ENCODE assay signal across 8 mouse cellular contexts in genomic region chr10:56114951-56115635, GRCm38 (mm10). TPM values are rescaled to one million over a fixed set of nuclear protein-coding genes. Genes with fewer than 3 reads are reported as not detected.
DNase-seq lines count a peak whose midpoint lies in the region; ATAC-seq lines count a peak whose summit lies in the region.

No protein-coding gene starts in this region.

- H3K27ac ChIP-seq in embryonic facial prominence, embryonic 11.5 days (replicated peaks; ENCODE audit: low read depth, low read length), result 0 out of 2 replicates have a peak overlapping the region, but pooled peaks have one; percentile 28
- peak overlapping the region; percentile 91 for H3K27ac ChIP-seq in midbrain, embryonic 10.5 days (replicated peaks)

- ATAC-seq in embryonic facial prominence, embryonic 11.5 days (replicated peaks; ENCODE audit: insufficient number of reproducible peaks, low FRiP score, low TSS enrichment, low read depth), result peak; percentile 96

- no peaks in the 10 kb centered on the region; the same call in 1 of the 2 replicates for H3K4me1 ChIP-seq in embryonic facial prominence, embryonic 11.5 days (ENCODE audit: control insufficient read depth, insufficient read depth, low read length)
- peaks cover 16% of the 10 kb centered on the region for H3K4me1 ChIP-seq in midbrain, embryonic 10.5 days

- DNase-seq in adrenal gland, postnatal 14 days, result peak; percentile 83
- peak; percentile 82 for DNase-seq in embryonic facial prominence, embryonic 11.5 days (ENCODE audit: low spot score)
- peak; percentile 63 to 67 for DNase-seq in heart, adult 18-20 months
- peak; percentile 15 for DNase-seq in kidney, adult 11 months
- peak; percentile 82 for DNase-seq in left cerebral cortex, postnatal 4 days
- peak; percentile 81 for DNase-seq in midbrain, embryonic 10.5 days (ENCODE audit: low spot score)
- peak; percentile 59 to 69 for DNase-seq in right cerebral cortex, postnatal 36 days (ENCODE audit: low spot score in 2 of 2)
- DNase-seq in yolk sac, embryonic 10.5 days (ENCODE audit: low spot score), result peak; percentile 58

- no peaks in the 10 kb centered on the region for H3K36me3 ChIP-seq in embryonic facial prominence, embryonic 11.5 days (replicated peaks; ENCODE audit: control insufficient read depth, insufficient read depth, low read depth, low read length)
- H3K36me3 ChIP-seq in midbrain, embryonic 10.5 days, result no peaks in the 10 kb centered on the region

- WGBS in embryonic facial prominence, embryonic 11.5 days, result 0% methylated on average over 44 of the region's 50 CpGs
- WGBS in midbrain, embryonic 10.5 days, result under 1% methylated on average over 50 of the region's 50 CpGs

- H3K9me3 ChIP-seq in embryonic facial prominence, embryonic 11.5 days (replicated peaks; ENCODE audit: control insufficient read depth, low read length), result no peaks in the 10 kb centered on the region
- H3K9me3 ChIP-seq in midbrain, embryonic 10.5 days (replicated peaks), result no peaks in the 10 kb centered on the region

- intact Hi-C loops in left cerebral cortex, postnatal 4 days (cut with DNase I), result no loop called here

- peak overlapping the region; percentile 90 for H3K4me2 ChIP-seq in embryonic facial prominence, embryonic 11.5 days (ENCODE audit: low read depth, low read length)

- H3K27me3 ChIP-seq in embryonic facial prominence, embryonic 11.5 days (ENCODE audit: control insufficient read depth, insufficient read depth, low read length), result no peaks in the 10 kb centered on the region
- H3K27me3 ChIP-seq in midbrain, embryonic 10.5 days (ENCODE audit: low read depth, poor library complexity, severe bottlenecking), result 0 out of 2 replicates have a peak, but pooled peaks cover 5% of the 10 kb centered on the region

- peak overlapping the region; percentile 57 for H3K4me3 ChIP-seq in embryonic facial prominence, embryonic 11.5 days (ENCODE audit: low read depth, low read length)
- H3K4me3 ChIP-seq in midbrain, embryonic 10.5 days, result peak overlapping the region; percentile 67

- H3K9ac ChIP-seq in embryonic facial prominence, embryonic 11.5 days (replicated peaks; ENCODE audit: low read length), result peak overlapping the region; percentile 83

RNA-seq across cellular contexts. Expression of gene Msl3l2, which starts 8.4 kb away (rescaled TPM):
- 7.2 and 9.4 TPM in 2 replicates for total RNA-seq in adrenal gland, postnatal 14 days (2021)
- polyA plus RNA-seq in embryonic facial prominence, embryonic 11.5 days (2014; fragmentation: Nextera tagmentation; extraction: Ambion mirVana), result 7.6 and 7.7 TPM in 2 replicates
- total RNA-seq in heart, adult 18-20 months (2021), result 1 to 10 TPM; 1.8 to 2.3 TPM
- total RNA-seq in left cerebral cortex, postnatal 4 days (2021), result 10 to 100 TPM; 12.2 to 14.9 TPM
- polyA plus RNA-seq in midbrain, embryonic 10.5 days (2016; fragmentation: Nextera tagmentation; extraction: Ambion mirVana), result 7.1 and 7.4 TPM in 2 replicates

Comparison
In these comparisons a context has a peak if more than half of its experiments do, and no peak if none do; other contexts are left out.
1. Peak in every context shown above with its lines: DNase-seq, ATAC-seq, H3K4me3 ChIP-seq and H3K27ac ChIP-seq.
2. DNase-seq: peak in every context shown above with its lines; median percentile 83 in adrenal gland, postnatal 14 days; 82 in embryonic facial prominence, embryonic 11.5 days; 82 in left cerebral cortex, postnatal 4 days; 81 in midbrain, embryonic 10.5 days; 65 in heart, adult 18-20 months; 64 in right cerebral cortex, postnatal 36 days; 58 in yolk sac, embryonic 10.5 days; 15 in kidney, adult 11 months.